Mouse (Mus musculus): ENCODE measurements around the gene Rap1gap.

- TF ChIP-seq CTCF (IDR thresholded peaks at IDR 0.05; ENCODE audit: low read depth) (no peak), EP300 (IDR thresholded peaks at IDR 0.05; ENCODE audit: low read depth) (no peak)
Measured at GRCm38 (mm10) chr4:137657674-137658073, 6.9 kb upstream of the Rap1gap start.
